Mouse (Mus musculus) neural tube, embryonic 12.5 days (tissue): ENCODE measurements at regions not wholly inside any gene's neighbourhood (a gene's known extent, or its start where the extent isn't known, plus 50 kb on each side); places are given as distances from the start of the nearest gene placed in this dataset.

Experiments
- ATAC-seq: fragments of 200-750 bp; cut with Nextera tagmentation; 2 replicates; pipeline ENCODE4 v1.8.0; 2017; ENCODE audit warnings: low read depth, mild to moderate bottlenecking, moderate TSS enrichment, moderate library complexity; ENCODE audit not compliant: low FRiP score
- H3K27ac ChIP-seq: fragments of 300-500 bp; sonication (generic); 2 replicates; pipeline ENCODE4 v1.5.1; 2016
- H3K27me3 ChIP-seq: fragments of 300-500 bp; sonication (generic); replicated peaks from 2 replicates; pipeline ENCODE4 v1.6.1; 2016; ENCODE audit warnings: mild to moderate bottlenecking
- H3K36me3 ChIP-seq: fragments of 300-500 bp; sonication (generic); 2 replicates; pipeline ENCODE4 v1.6.1; 2016; ENCODE audit warnings: mild to moderate bottlenecking
- H3K4me1 ChIP-seq: fragments of 300-500 bp; sonication (generic); 2 replicates; pipeline ENCODE4 v1.6.1; 2016
- H3K4me2 ChIP-seq: fragments of 300-500 bp; sonication (generic); replicated peaks from 2 replicates; pipeline ENCODE4 v1.6.1; 2016; ENCODE audit warnings: mild to moderate bottlenecking
- H3K4me3 ChIP-seq: fragments of 300-500 bp; sonication (generic); 2 replicates; pipeline ENCODE4 v1.5.1; 2016
- H3K9ac ChIP-seq: fragments of 300-500 bp; sonication (generic); 2 replicates; pipeline ENCODE4 v1.6.1; 2016; ENCODE audit warnings: mild to moderate bottlenecking
- H3K9me3 ChIP-seq: fragments of 300-500 bp; sonication (generic); 2 replicates; pipeline ENCODE4 v1.6.1; 2016; ENCODE audit warnings: mild to moderate bottlenecking
- WGBS: fragments of 180-500 bp; shearing (Covaris S2); methylation state at CpG from one replicate; pipeline ENCODE4 v1.1.7; 2016; 5-methylcytosine and 5-hydroxymethylcytosine counted together

DNA sequence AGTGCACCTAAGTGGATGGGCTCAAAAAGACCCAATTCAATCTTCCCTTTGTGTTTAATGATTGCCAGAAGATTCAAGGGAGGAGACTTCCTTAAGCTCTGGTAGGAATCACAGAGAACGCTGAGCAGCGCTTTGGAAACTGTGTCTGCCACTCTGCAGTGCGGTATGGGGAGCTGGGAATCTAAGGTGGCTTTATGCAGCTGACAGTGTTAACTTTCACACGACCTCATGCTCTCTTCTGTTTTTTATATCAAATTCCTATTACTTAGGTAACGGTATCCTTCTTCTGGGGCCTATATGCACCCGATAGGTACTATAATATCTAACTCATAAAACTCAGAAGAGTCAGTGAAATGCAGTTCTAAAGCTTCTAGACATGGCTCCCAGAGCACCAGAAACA, 163.5 kb upstream of the Rnaseh2b start:
- no peaks in the 10 kb centered on the region for H3K9me3 ChIP-seq
- whole genome bisulfite sequencing, result 91% methylated on average over 6 of the region's 6 CpGs
- H3K4me1 ChIP-seq, result no peaks in the 10 kb centered on the region
- H3K4me2 ChIP-seq, result no peak overlapping the region
- H3K4me3 ChIP-seq, result no peak overlapping the region
- ATAC-seq, result no peak
- H3K27ac ChIP-seq, result no peak overlapping the region
- H3K36me3 ChIP-seq, result no peaks in the 10 kb centered on the region
- no peak overlapping the region for H3K9ac ChIP-seq
- H3K27me3 ChIP-seq, result no peaks in the 10 kb centered on the region

DNA sequence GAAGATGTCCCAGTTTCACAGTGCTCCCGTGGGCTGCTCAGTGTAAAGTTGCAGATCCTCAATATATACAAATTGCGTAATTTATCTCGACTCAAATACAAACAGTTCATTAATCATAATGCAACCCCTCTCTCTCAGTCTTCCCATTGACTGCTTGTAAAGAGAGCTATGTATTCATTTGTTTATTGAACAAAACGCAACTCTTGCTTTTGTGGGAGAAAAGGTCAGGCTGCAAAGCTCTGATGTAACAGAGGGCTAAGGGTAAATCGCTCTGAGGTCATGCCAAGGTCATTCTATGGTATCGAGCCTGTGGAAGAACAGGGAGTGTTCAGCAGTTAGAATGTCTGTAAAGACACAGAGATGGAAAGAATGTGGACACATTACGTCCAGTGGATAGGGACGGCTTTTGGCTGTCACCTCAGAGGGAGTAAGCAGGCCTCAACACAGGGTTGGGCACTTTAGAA, 160.0 kb upstream of the Rnaseh2b start:
- Histone ChIP-seq H3K9ac (no peak overlapping the region), H3K4me1 (no peaks in the 10 kb centered on the region), H3K4me3 (no peak overlapping the region), H3K9me3 (no peaks in the 10 kb centered on the region), H3K27ac (no peak overlapping the region), H3K27me3 (no peaks in the 10 kb centered on the region), H3K36me3 (no peaks in the 10 kb centered on the region), H3K4me2 (no peak overlapping the region)
- 69% methylated on average over 8 of the region's 8 CpGs for WGBS
- ATAC-seq, result no peak

DNA sequence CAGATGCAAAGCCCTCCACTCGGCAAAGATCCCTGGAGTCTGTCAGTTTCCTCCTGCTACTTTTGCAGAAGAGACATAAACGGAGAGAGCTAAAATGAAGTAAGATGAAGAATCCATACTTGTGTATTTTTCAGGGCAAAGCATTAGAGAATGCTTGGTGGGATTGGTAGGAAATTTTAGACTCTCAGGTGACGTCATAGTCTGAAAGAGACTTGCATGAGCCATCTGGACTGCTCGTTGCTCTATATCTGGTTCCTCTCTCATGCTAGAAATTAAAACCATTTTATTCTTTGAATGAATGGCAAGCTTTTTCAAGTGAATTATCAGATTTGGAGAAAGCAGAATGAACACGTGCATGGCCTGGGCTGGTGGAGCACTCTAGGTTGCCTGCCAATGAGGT, 154.4 kb upstream of the Rnaseh2b start:
- no peak overlapping the region for H3K9ac ChIP-seq
- no peaks in the 10 kb centered on the region for H3K9me3 ChIP-seq
- no peak overlapping the region for H3K27ac ChIP-seq
- no peaks in the 10 kb centered on the region for H3K27me3 ChIP-seq
- no peak overlapping the region for H3K4me3 ChIP-seq
- no peaks in the 10 kb centered on the region for H3K4me1 ChIP-seq
- no peaks in the 10 kb centered on the region for H3K36me3 ChIP-seq
- no peak overlapping the region for H3K4me2 ChIP-seq
- WGBS, result 80% methylated on average over 5 of the region's 5 CpGs
- ATAC-seq, result no peak

DNA sequence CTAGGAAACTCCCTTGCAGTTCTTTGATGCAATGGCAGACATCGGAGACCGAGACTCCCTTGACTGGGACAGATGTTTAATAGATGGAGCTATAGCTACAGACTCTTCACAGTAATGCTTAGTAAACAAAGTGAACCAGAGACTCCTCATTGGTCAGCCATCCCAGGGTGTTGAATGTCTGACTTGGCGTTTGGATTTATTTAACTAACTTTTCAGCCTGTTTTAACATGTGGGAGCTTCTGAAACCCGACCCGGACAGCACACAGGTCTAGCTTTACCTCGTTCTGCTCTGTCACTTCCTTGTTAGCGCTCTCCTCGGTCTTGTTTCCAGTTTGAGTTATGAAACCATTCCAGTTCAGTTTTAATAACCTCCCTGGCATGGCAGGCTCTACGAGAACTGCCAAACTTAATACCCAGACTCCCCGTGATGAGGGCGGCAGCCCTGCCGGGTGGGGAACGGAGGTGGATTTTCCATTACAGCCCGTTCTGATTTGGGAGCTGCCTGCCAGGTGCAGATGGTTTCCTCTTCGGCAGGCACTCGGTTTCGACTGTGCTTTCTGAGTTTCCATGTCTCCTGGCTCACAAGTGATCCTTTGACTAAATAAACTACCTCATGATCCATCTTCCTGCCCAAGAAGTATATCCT, 147.9 kb upstream of the Rnaseh2b start:
- no peak for ATAC-seq
- H3K27ac ChIP-seq, result no peak overlapping the region
- no peak overlapping the region for H3K4me2 ChIP-seq
- 75% methylated on average over 17 of the region's 17 CpGs for WGBS
- H3K9me3 ChIP-seq, result no peaks in the 10 kb centered on the region
- no peak overlapping the region for H3K9ac ChIP-seq
- H3K36me3 ChIP-seq, result no peaks in the 10 kb centered on the region
- no peak overlapping the region for H3K4me3 ChIP-seq
- no peaks in the 10 kb centered on the region for H3K4me1 ChIP-seq
- H3K27me3 ChIP-seq, result no peaks in the 10 kb centered on the region

DNA sequence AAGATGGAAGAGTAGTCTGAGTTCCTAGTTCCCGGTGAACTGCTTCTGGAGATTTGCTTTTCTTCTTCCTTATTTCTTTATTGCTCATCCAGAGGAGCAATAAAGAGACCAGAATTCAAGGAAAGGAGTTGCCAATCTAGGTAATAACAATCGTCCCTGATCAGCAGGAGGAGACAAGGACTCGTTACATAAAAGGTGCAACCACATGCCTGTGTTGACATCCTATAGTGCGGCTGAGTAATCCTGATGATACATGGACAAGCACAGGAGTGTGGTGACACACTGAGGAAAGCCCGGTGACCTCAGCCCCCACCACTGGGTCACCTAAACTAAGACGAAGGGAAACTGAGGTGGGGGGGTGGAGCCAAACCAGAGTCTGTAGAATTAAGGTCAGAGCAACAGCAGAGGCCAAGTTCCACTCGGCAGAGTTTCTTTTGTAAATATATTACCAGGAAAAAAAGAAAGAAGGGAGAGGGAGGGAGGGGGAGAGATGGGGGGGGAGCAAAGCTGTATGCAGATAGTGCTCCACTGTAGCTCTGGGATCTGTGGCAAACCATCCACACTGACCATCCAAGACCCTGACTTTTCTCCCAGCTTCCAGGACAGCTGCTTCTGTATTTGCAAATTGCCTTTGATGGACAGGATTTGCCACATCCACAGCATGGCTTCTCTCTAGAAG, 135.2 kb upstream of the Rnaseh2b start:
- 62% methylated on average over 7 of the region's 7 CpGs for WGBS
- no peak for ATAC-seq
- H3K4me2 ChIP-seq, result no peak overlapping the region
- no peaks in the 10 kb centered on the region for H3K4me1 ChIP-seq
- no peak overlapping the region for H3K27ac ChIP-seq
- no peak overlapping the region for H3K4me3 ChIP-seq
- no peaks in the 10 kb centered on the region for H3K36me3 ChIP-seq
- H3K9me3 ChIP-seq, result no peaks in the 10 kb centered on the region
- H3K9ac ChIP-seq, result no peak overlapping the region
- no peaks in the 10 kb centered on the region for H3K27me3 ChIP-seq

DNA sequence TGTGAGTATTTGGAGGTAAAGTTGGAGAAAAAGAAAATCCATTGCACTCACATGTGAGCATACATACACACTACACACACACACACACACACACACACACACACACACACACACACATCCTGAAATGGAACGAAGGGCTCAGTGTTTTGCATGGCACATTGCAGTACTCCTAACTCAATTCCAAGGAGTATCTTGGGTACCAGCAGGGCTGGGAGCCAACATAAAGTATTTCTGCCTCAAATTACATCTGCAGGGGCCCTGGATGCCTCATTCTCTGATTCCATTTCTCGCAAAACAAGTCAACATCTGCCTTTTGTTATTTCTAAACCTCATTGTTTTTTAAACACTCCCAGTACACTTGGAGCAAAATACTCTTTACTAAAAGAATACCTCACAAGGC, 132.7 kb upstream of the Rnaseh2b start:
- Histone ChIP-seq H3K4me1 (no peaks in the 10 kb centered on the region), H3K27me3 (no peaks in the 10 kb centered on the region), H3K9me3 (no peaks in the 10 kb centered on the region), H3K9ac (no peak overlapping the region), H3K4me2 (no peak overlapping the region), H3K4me3 (no peak overlapping the region), H3K27ac (no peak overlapping the region), H3K36me3 (no peaks in the 10 kb centered on the region)
- WGBS, result 71% methylated on average over 2 of the region's 2 CpGs
- ATAC-seq, result no peak

DNA sequence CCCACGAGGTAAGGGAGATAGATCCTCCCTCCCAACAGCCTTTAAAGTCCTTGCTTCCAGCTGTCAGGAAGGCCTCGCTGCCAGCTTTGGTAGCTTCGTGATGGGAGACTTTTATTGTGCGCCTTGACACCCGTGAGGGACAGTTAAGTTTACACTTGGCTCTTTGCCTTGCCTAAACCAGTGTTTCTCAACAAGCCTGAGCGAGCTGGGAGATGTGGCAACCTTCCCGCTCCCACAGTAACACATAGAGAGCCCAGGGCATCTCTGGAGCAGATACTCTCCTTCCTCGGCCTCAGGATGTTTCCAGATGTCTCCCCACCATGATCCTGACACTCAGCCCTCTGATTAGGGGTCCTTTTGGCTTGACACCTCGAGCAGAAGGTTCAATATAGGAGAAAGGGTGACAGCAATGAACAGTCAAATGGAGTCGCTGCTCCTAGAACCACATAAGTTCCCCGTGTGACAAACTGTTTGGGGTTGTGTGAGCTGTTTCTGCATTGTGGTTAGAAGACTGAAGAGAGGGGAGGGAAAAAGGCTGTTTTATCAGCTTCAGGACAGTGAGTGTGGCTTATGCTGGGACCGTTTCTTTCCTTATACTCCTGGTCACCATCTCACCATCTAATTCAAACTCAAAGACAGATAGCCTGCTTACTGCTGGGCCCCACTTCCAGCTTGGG, 129.1 kb upstream of the Rnaseh2b start:
- Histone ChIP-seq H3K4me3 (no peak overlapping the region), H3K27ac (no peak overlapping the region), H3K4me1 (no peaks in the 10 kb centered on the region), H3K36me3 (no peaks in the 10 kb centered on the region), H3K9me3 (no peaks in the 10 kb centered on the region), H3K4me2 (no peak overlapping the region), H3K27me3 (no peaks in the 10 kb centered on the region), H3K9ac (no peak overlapping the region)
- WGBS, result 69% methylated on average over 12 of the region's 12 CpGs
- no peak for ATAC-seq

DNA sequence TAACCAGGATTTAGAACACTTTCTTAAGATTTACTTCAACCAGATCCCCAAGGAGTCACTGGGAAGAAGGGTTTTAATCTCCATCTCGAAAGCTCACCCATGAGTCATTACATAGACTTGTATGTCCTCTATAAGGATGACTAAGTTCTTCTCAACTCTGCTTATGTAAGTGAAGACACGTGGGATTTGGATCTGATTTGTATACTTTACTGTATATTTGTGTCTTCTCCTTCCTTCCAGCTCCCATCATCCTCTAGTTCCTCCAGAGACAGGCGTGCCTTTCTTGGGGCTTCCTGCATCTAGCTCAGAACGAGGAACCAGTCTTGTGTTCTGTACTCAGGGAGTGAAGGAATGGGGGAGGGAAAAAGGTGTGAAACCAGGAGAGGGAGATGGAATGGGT, 127.5 kb upstream of the Rnaseh2b start:
- ATAC-seq, result no peak
- no peak overlapping the region for H3K4me2 ChIP-seq
- H3K9me3 ChIP-seq, result no peaks in the 10 kb centered on the region
- no peak overlapping the region for H3K9ac ChIP-seq
- WGBS, result 80% methylated on average over 4 of the region's 4 CpGs
- no peaks in the 10 kb centered on the region for H3K4me1 ChIP-seq
- no peaks in the 10 kb centered on the region for H3K36me3 ChIP-seq
- H3K27me3 ChIP-seq, result no peaks in the 10 kb centered on the region
- H3K4me3 ChIP-seq, result no peak overlapping the region
- no peak overlapping the region for H3K27ac ChIP-seq

DNA sequence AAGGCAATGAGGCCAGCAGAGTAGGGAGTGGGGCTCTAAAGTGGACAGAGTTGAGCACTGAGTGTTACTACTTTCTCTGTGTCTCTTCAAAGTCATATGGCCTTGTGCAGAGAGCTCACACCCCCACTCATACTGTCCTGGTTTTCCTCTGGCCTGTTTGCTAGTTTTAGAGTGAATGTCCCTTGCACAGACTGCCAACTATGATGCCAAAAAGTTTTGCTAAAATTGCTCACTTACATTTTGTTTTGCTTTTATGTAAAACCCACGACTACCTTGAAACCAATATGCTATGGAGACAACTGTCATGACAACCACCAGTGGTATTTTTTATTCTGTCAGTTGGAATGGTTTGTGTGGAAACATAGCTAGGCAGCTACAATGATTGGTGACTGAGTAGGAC, 126.4 kb upstream of the Rnaseh2b start:
- WGBS, result 77% methylated on average over 1 of the region's 1 CpGs
- H3K9ac ChIP-seq, result no peak overlapping the region
- no peaks in the 10 kb centered on the region for H3K27me3 ChIP-seq
- H3K36me3 ChIP-seq, result no peaks in the 10 kb centered on the region
- H3K4me1 ChIP-seq, result no peaks in the 10 kb centered on the region
- ATAC-seq, result no peak
- H3K4me3 ChIP-seq, result no peak overlapping the region
- no peak overlapping the region for H3K4me2 ChIP-seq
- no peak overlapping the region for H3K27ac ChIP-seq
- H3K9me3 ChIP-seq, result no peaks in the 10 kb centered on the region

DNA sequence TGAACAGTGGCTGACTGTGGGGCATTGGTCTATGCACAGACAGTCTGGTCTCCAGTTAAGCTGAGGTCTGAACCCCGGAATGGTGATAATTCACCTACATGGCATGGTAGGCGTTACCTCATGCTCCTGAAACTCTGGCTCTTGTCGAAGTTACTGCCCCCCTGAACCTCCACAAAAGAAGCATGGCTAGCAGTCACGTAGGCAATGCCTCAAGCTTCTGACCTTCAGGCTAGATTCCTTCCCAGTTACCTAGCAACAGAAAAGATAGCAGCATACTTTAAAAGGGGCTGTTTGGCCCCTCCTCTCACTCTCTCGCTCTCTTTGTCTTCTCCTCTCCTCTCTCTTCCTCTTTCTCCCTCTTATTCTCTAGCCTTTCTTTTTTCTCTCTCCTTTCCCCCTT, 125.8 kb upstream of the Rnaseh2b start:
- Histone ChIP-seq H3K27me3 (no peaks in the 10 kb centered on the region), H3K9me3 (no peaks in the 10 kb centered on the region), H3K27ac (no peak overlapping the region), H3K36me3 (no peaks in the 10 kb centered on the region), H3K4me2 (no peak overlapping the region), H3K9ac (no peak overlapping the region), H3K4me3 (no peak overlapping the region), H3K4me1 (no peaks in the 10 kb centered on the region)
- 54% methylated on average over 5 of the region's 5 CpGs for WGBS
- no peak for ATAC-seq

DNA sequence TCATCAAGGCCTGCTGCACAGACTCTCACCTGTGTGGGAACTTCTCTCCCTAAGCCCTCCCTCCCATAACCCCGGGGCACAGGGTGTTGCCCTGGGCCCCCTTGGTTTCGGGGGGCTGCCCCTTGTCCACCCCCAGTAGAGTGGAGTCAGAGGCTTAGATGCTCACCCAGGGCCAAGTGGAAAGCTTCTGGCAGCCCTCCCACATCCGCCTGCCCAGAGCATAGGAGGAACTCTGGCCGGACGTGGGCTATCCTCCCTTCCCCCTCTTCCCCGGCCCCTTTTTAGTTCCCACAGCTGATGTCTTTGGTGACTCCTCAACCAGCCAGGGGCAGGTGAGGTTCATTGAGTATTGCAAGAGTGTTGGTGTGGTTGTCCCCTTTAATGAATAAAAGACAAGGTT, 125.3 kb upstream of the Rnaseh2b start:
- Histone ChIP-seq H3K27me3 (no peaks in the 10 kb centered on the region), H3K9ac (no peak overlapping the region), H3K4me3 (no peak overlapping the region), H3K4me1 (no peaks in the 10 kb centered on the region), H3K4me2 (no peak overlapping the region), H3K27ac (no peak overlapping the region), H3K9me3 (no peaks in the 10 kb centered on the region), H3K36me3 (no peaks in the 10 kb centered on the region)
- 80% methylated on average over 6 of the region's 6 CpGs for WGBS
- no peak for ATAC-seq

DNA sequence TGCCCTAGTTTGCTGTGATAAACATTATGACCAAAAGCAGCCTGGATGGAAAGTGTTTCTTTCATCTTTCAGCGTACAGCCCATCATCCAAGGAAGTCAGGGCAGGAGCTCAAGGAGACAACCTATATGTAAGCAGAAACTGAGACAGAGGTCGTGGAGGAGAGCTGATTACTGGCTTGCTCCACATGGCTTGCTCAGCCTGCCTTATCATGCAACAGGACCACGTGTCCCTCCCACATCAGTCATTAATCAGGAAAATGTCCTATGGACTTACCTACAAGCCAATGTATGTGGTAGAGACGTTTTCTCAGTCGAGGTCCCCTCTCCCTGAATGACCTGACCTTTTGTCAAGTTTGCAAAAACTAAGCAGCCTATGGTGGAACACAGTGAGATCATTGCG, 123.7 kb upstream of the Rnaseh2b start:
- 84% methylated on average over 6 of the region's 6 CpGs for WGBS
- Histone ChIP-seq H3K27ac (no peak overlapping the region), H3K4me3 (no peak overlapping the region), H3K27me3 (no peaks in the 10 kb centered on the region), H3K9me3 (no peaks in the 10 kb centered on the region), H3K36me3 (no peaks in the 10 kb centered on the region), H3K4me1 (no peaks in the 10 kb centered on the region), H3K4me2 (no peak overlapping the region), H3K9ac (no peak overlapping the region)
- ATAC-seq, result no peak

DNA sequence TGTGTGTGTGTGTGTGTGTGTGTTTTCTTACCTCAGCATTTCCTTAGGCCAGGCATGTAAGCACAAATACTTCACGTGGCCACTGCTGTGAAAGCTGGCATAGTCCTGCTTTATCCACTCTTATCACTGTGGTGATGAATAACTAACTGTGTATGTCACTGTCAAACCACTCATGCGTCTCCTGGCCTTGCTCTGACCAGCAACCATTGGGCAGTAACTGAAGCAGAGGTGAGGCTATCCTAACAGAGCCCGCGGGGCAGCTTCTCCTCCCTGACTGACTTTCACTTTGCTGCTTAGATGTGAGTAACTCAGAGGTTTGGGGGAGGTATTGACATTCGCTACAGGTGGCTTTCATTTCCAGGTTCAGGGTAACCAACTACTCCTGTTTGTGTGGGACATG, 122.0 kb upstream of the Rnaseh2b start:
- Histone ChIP-seq H3K27ac (no peak overlapping the region), H3K27me3 (no peaks in the 10 kb centered on the region), H3K36me3 (no peaks in the 10 kb centered on the region), H3K9ac (no peak overlapping the region), H3K4me3 (no peak overlapping the region), H3K4me1 (peaks cover 13% of the 10 kb centered on the region), H3K4me2 (no peak overlapping the region), H3K9me3 (no peaks in the 10 kb centered on the region)
- no peak for ATAC-seq
- 78% methylated on average over 5 of the region's 5 CpGs for WGBS
